Mouse (Mus musculus) embryonic fibroblast, embryonic 13.5 days (primary cell): ENCODE results near the gene Hnrnpab. TPM values are rescaled to one million over a fixed set of nuclear protein-coding genes. Genes with fewer than 3 reads are reported as not detected.

Source experiments
- H3K27ac ChIP-seq: 2 replicates; pipeline ENCODE4 v1.5.1; 2012; ENCODE audit warnings: low read length, control low read depth, inconsistent platforms; ENCODE audit not compliant: insufficient read depth
- H3K4me1 ChIP-seq: 2 replicates; pipeline ENCODE4 v1.6.1; 2011; ENCODE audit warnings: low read length; ENCODE audit not compliant: control insufficient read depth, insufficient read depth
- H3K4me3 ChIP-seq: 2 replicates; pipeline ENCODE4 v1.5.1; 2011; ENCODE audit warnings: mild to moderate bottlenecking, control low read depth, low read length; ENCODE audit not compliant: insufficient read depth
- CTCF ChIP-seq: IDR thresholded peaks from 2 replicates; pipeline ENCODE4 v1.5.1; 2011; ENCODE audit warnings: mild to moderate bottlenecking, control low read depth, low read length, moderate library complexity, borderline replicate concordance; ENCODE audit not compliant: insufficient read depth
- POLR2A ChIP-seq: IDR thresholded peaks from 2 replicates; pipeline ENCODE4 v1.6.1; 2011; ENCODE audit warnings: low read depth, mild to moderate bottlenecking, control low read depth, low read length, moderate library complexity
- polyA plus RNA-seq: library from polyadenylated mRNA; stranded (reverse); fragments of >200 nt; gene quantifications from 2 replicates; pipeline ENCODE4 v1.2.4, GENCODE M21; 2011; ENCODE audit warnings: low read depth; ENCODE audit not compliant: missing spikeins, insufficient read length

Gene Hnrnpab
- polyA plus RNA-seq, 1 experiment: 361 TPM

DNA sequence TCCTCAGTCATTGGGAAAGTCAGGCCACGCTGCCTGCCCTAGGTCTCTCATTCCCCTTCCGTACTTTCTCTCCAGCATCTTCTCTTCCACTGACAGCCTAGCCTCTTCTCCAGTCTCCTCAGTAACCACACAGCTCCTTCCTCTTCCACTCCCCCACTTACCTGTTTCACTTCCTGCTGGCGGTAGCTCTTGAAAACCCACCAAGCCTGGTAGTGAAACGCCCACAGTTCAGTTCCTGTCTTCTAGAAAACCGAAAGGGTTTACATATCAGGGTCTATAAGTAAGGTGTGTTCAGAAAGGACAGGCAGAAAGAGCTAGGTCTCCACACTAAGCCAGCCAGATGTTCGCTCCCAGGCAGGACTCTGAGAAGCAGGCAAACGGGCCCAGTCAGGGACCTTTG lies 29.1 kb downstream of the Hnrnpab start:
- no peak overlapping the region for H3K4me3 ChIP-seq
- TF ChIP-seq POLR2A (no peak), CTCF (no peak)
- no peaks in the 10 kb centered on the region for H3K4me1 ChIP-seq
- no peak overlapping the region for H3K27ac ChIP-seq

GRCm38 (mm10) chr11:51576454-51576853 lies 30.2 kb downstream of the Hnrnpab start:
- no peak overlapping the region for H3K27ac ChIP-seq
- H3K4me3 ChIP-seq: no peak overlapping the region
- H3K4me1 ChIP-seq: no peaks in the 10 kb centered on the region
- no peak for TF ChIP-seq CTCF
- TF ChIP-seq POLR2A: no peak

DNA sequence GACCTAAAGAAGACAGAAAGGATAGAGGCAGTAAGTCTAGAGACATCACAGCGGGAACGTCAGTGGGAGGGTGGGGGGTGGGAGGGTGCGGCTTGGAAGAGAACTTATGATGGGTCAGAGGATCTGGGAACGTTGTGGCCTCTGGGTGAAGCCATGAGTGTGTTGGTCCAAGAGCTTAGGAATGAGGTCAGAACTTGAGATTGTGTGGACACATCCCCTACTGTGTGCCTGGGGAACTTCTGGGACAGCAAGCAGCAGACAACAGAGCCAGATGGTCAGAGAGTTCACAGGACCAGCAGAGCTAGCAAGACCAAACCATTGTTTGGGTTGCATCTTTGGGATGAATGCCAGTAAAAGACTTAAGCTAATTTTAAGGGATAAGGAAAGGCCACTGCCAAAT lies 37.8 kb downstream of the Hnrnpab start:
- no peak overlapping the region for H3K27ac ChIP-seq
- TF ChIP-seq POLR2A (no peak), CTCF (no peak)
- no peaks in the 10 kb centered on the region for H3K4me1 ChIP-seq
- H3K4me3 ChIP-seq: no peak overlapping the region

DNA sequence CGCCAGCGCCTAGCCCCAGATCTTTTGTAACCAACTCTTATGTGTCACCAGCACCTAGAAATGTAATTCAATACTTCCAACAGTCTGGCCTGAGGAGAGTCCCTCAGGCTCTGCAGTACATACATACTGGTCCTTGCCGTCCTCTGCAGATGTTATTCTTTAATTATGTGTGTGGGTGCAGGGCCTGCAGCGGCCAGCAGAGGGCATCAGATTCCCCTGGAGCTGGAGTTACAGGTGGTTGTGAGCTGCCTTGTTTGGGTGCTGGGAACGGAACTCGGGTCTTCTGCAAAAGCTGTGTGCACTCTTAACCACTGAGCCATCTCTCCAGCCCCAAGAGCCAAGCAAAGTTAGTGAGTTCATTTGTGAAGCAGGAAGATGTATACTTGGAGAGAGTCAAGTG lies 40.7 kb downstream of the Hnrnpab start:
- no peaks in the 10 kb centered on the region for H3K4me1 ChIP-seq
- H3K4me3 ChIP-seq: no peak overlapping the region
- TF ChIP-seq CTCF (no peak), POLR2A (no peak)
- H3K27ac ChIP-seq: no peak overlapping the region

DNA sequence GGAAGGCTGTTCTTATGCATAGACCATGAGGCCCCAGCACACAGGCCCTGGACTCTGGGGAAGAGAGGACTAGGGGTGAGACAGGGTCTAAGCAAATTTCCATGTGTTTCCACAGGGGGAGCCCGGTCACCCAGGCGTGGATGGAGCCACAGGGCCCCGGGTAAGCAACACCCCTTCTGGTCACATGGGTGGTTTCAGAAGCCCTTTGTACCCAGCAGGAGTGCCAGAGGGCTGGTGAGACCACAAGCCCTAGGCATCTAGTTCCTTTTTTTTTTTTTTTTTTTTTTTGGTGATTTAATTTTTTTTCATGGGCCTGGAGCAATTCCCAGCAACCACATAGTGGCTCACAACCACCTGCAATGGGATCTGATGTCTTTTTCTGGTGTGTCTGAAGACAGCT lies 41.6 kb downstream of the Hnrnpab start:
- no peak overlapping the region for H3K4me3 ChIP-seq
- TF ChIP-seq CTCF: no peak
- no peak for TF ChIP-seq POLR2A
- no peaks in the 10 kb centered on the region for H3K4me1 ChIP-seq
- no peak overlapping the region for H3K27ac ChIP-seq

- Histone ChIP-seq H3K27ac (no peak overlapping the region), H3K4me1 (no peaks in the 10 kb centered on the region), H3K4me3 (no peak overlapping the region)
- TF ChIP-seq POLR2A (no peak), CTCF (no peak)
Measured at GRCm38 (mm10) chr11:51563276-51563675, 43.4 kb downstream of the Hnrnpab start.

GRCm38 (mm10) chr11:51555066-51555465 lies 51.6 kb downstream of the Hnrnpab start:
- Histone ChIP-seq H3K4me1 (peaks cover 3% of the 10 kb centered on the region; the same call in 1 of the 2 replicates), H3K4me3 (no peak overlapping the region), H3K27ac (no peak overlapping the region)
- TF ChIP-seq POLR2A (no peak), CTCF (no peak)

DNA sequence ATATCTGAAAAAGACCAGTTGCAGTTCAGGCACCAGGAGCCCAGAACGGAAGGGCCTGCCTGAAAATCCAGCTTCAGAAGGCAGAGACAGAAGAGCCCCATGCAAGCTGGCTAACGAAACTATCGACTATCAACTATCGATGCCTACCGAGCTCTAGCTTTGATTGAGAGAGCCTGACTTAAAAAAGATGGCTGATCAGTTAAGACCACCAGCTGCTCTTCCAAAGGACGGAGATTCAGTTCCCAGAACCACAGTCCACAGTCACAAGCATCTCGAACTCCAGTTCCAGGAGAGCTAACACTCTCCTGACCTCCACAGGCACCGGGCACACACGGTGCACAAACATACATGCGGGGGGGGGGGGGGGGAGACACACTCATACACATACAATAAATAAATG lies 52.1 kb downstream of the Hnrnpab start:
- Histone ChIP-seq H3K27ac (no peak overlapping the region), H3K4me3 (no peak overlapping the region), H3K4me1 (peaks cover 3% of the 10 kb centered on the region; the same call in 1 of the 2 replicates)
- TF ChIP-seq POLR2A: no peak
- no peak for TF ChIP-seq CTCF

DNA sequence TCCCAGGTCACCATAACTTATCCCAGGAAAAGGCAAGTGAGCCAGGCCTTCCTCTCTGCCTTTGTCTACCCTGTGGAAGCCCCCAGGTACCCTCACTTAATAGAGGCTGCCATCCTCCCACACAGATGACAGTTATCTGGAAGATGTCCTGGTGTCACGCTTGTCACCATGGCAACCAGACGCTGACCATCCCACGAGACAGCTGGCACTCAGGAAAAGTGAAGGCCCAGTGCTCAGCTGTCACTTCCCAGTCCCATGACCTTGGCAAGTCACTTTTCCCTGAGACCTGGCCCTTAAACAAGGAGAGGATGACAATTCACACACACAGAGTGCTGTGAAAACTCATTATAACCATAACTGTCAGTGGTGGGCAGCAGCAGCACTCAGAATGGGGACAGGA lies 54.6 kb downstream of the Hnrnpab start:
- TF ChIP-seq CTCF: no peak
- no peak for TF ChIP-seq POLR2A

DNA sequence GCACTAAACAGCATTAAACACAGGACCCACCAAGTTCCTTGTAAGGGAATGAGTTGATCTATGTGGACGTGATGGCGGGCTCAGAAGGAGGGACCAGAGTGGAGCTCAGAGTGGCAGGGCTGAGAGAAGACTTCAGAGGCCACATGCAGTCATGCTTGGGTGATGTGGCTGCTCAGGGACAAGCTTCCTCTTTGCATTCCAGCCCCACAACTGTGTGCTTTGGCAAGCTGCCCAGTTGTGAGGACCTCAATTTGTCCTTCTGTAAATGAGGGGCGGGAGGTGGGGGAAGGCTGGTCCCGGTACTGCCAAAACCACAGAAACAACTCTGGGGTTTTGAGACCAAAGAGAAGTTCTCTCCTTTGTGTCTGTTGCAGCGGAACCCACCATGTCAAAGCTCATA lies 55.4 kb downstream of the Hnrnpab start:
- TF ChIP-seq CTCF: no peak
- TF ChIP-seq POLR2A: no peak
- Histone ChIP-seq H3K4me3 (no peak overlapping the region), H3K27ac (no peak overlapping the region), H3K4me1 (peaks cover 3% of the 10 kb centered on the region; the same call in 1 of the 2 replicates)

More for the DNA sequence above, 54.6 kb downstream of the Hnrnpab start:
- Histone ChIP-seq H3K4me1 (peaks cover 3% of the 10 kb centered on the region; the same call in 1 of the 2 replicates), H3K27ac (no peak overlapping the region), H3K4me3 (no peak overlapping the region)

Other genes with a start within 250 kb of the Hnrnpab start
- gene Phykpl, start 22.1 kb downstream of the Hnrnpab start, polyA plus RNA-seq: 12.0 and 14.2 TPM in 2 replicates
- 61.2 and 70.9 TPM in 2 replicates for gene Nhp2, start 12.9 kb upstream of the Hnrnpab start, polyA plus RNA-seq
- 17.5 and 20.0 TPM in 2 replicates for gene Rmnd5b, start 29.0 kb upstream of the Hnrnpab start, polyA plus RNA-seq
- gene N4bp3, start 44.0 kb upstream of the Hnrnpab start, polyA plus RNA-seq: 0.35 and 1.8 TPM in 2 replicates
- gene D930048N14Rik, start 44.1 kb upstream of the Hnrnpab start, polyA plus RNA-seq: 0.30 and 0.52 TPM in 2 replicates
- gene 0610009B22Rik, start 82.0 kb upstream of the Hnrnpab start, polyA plus RNA-seq: 30.8 and 31.2 TPM in 2 replicates
- gene Sec24a, start 156.8 kb upstream of the Hnrnpab start, polyA plus RNA-seq: 42.0 and 46.5 TPM in 2 replicates
- 68.5 and 73.9 TPM in 2 replicates for gene Sar1b, start 156.8 kb upstream of the Hnrnpab start, polyA plus RNA-seq